Mouse (Mus musculus) Patski (cell line): ENCODE measurements around the gene Xpa. TPM values are rescaled to one million over a fixed set of nuclear protein-coding genes. Genes with fewer than 3 reads are reported as not detected.
"Not testable (repeated sequence)": the region's sequence is repeated elsewhere in the genome, so short reads cannot be mapped to it uniquely, and the experiment has no call there.

ENCODE experiments used
- ATAC-seq: fragments of 100-300 bp; one replicate; pipeline ENCODE4 v1.8.0; 2021
- CTCF ChIA-PET: fragments of 350-600 bp; sonication (Branson Sonifier 250); formaldehyde crosslinking; loops from one replicate; lab custom pipeline; 2022; ENCODE audit warnings: inconsistent platforms; lab: Charles Lee
- POLR2A ChIA-PET: fragments of 350-600 bp; sonication (Branson Sonifier 250); formaldehyde crosslinking; loops from one replicate; lab custom pipeline; 2022; ENCODE audit warnings: antibody characterized with exemption, inconsistent platforms; lab: Charles Lee
- DNase-seq: peaks from one replicate; pipeline ENCODE4 v3.0.0-alpha.2; 2011; ENCODE audit warnings: low read depth, low spot score
- H3K27me3 ChIP-seq: fragments of 371-371 bp; one replicate; pipeline ENCODE4 v1.5.1; 2021
- CTCF ChIP-seq: fragments of 100-300 bp; IDR thresholded peaks from one replicate; pipeline ENCODE4 v1.5.1; 2021
- in situ Hi-C: fragments of 300-500 bp; cut with MboI; formaldehyde crosslinking; loops from 3 replicates; pipeline ENCODE4 v1.11.1; 2018; ENCODE audit warnings: low pct_unique_long_range_greater_than_20kb, mixed read lengths
- polyA plus RNA-seq: library from polyadenylated mRNA; unstranded; gene quantifications from one replicate; pipeline ENCODE4 v1.2.3, GENCODE M21; 2021

The Xpa gene
- 29.1 TPM for polyA plus RNA-seq

- CTCF ChIA-PET = interaction anchor here (1.2 kb wide), 1 partner anchor 179 kb away, joined by 3 read pairs; no protein-coding TSS in a partner anchor
- in situ Hi-C loops = no loop called here
- H3K27me3 ChIP-seq = no peaks in the 10 kb centered on the region
- POLR2A ChIA-PET = interaction anchor here (0.7 kb wide), 1 partner anchor 294 kb away, joined by 3 read pairs; no protein-coding TSS in a partner anchor
- peak; percentile 93 for ATAC-seq
- TF ChIP-seq CTCF = no peak
- DNase-seq = peak; percentile 77
These were observed at the start of gene Xpa for GRCm38 (mm10) chr4:46195781-46196487. TSS of gene Xpa (minus strand) at chr4:46196311.

- no peak for ATAC-seq
- TF ChIP-seq CTCF = no peak
- no peak for DNase-seq
- ChIA-PET CTCF (no interaction called here), POLR2A (no interaction called here)
- peaks cover 5% of the 10 kb centered on the region for H3K27me3 ChIP-seq
- in situ Hi-C loops = no loop called here
These were observed 39.8 kb upstream of the Xpa start for GRCm38 (mm10) chr4:46235871-46236270.

- POLR2A ChIA-PET = no interaction called here
These were observed 38.6 kb upstream of the Xpa start for GRCm38 (mm10) chr4:46234739-46235138.

GRCm38 (mm10) chr4:46226972-46227535 lies 30.9 kb upstream of the Xpa start:
- in situ Hi-C loops = no loop called here
- H3K27me3 ChIP-seq = no peaks in the 10 kb centered on the region
- DNase-seq (no peak), ATAC-seq (no peak)
- TF ChIP-seq CTCF = no peak
- POLR2A ChIA-PET = interaction anchor here (0.6 kb wide), 1 partner anchor 150 kb away, joined by 3 read pairs; no protein-coding TSS in a partner anchor
- CTCF ChIA-PET = no interaction called here

More at GRCm38 (mm10) chr4:46234739-46235138, 38.6 kb upstream of the Xpa start:
- ATAC-seq (no peak), DNase-seq (no peak)
- in situ Hi-C loops = no loop called here
- CTCF ChIA-PET = no interaction called here
- TF ChIP-seq CTCF = no peak
- peaks cover 5% of the 10 kb centered on the region for H3K27me3 ChIP-seq

- in situ Hi-C loops = no loop called here
These were observed 25.0 kb upstream of the Xpa start for GRCm38 (mm10) chr4:46221090-46221489.

GRCm38 (mm10) chr4:46202562-46203126 lies 6.5 kb upstream of the Xpa start:
- TF ChIP-seq CTCF = no peak
- no peaks in the 10 kb centered on the region for H3K27me3 ChIP-seq
- ChIA-PET POLR2A (no interaction called here), CTCF (interaction anchor here (0.8 to 2.1 kb wide), 5 partner anchors 10 to 178 kb away, joined by 3 to 7 read pairs (median 3); no protein-coding TSS in a partner anchor)
- in situ Hi-C loops = loop anchor here (5.0 to 10.0 kb wide), 3 partner anchors 105 to 185 kb away; partner anchors contain the start of gene Trmo
- no peak for DNase-seq
- ATAC-seq = no peak

More at GRCm38 (mm10) chr4:46221090-46221489, 25.0 kb upstream of the Xpa start:
- POLR2A ChIA-PET = no interaction called here
- DNase-seq (no peak), ATAC-seq (no peak)
- no peaks in the 10 kb centered on the region for H3K27me3 ChIP-seq
- CTCF ChIA-PET = interaction anchor here (1.2 kb wide), 1 partner anchor 135 kb away, joined by 3 read pairs; no protein-coding TSS in a partner anchor
- TF ChIP-seq CTCF = no peak

- in situ Hi-C loops = loop anchor here (5.0 to 10.0 kb wide), 3 partner anchors 105 to 185 kb away; partner anchors contain the start of gene Trmo
- ChIA-PET CTCF (interaction anchor here (0.8 to 2.1 kb wide), 6 partner anchors 10 to 179 kb away, joined by 3 to 7 read pairs (median 4); no protein-coding TSS in a partner anchor), POLR2A (no interaction called here)
- DNase-seq = no peak
- TF ChIP-seq CTCF = peak; percentile 83
- H3K27me3 ChIP-seq = no peaks in the 10 kb centered on the region
- ATAC-seq = peak; percentile 65
These were observed 5.9 kb upstream of the Xpa start for GRCm38 (mm10) chr4:46201834-46202561.

- H3K27me3 ChIP-seq = no peaks in the 10 kb centered on the region
- ATAC-seq (no peak), DNase-seq (no peak)
- TF ChIP-seq CTCF = no peak
- ChIA-PET POLR2A (no interaction called here), CTCF (interaction anchor here (1.7 kb wide), 1 partner anchor 158 kb away, joined by 4 read pairs; no protein-coding TSS in a partner anchor)
- in situ Hi-C loops = no loop called here
These were observed 2.0 kb upstream of the Xpa start for GRCm38 (mm10) chr4:46198064-46198463.

- in situ Hi-C loops = no loop called here
- H3K27me3 ChIP-seq = no peaks in the 10 kb centered on the region
- no peak for TF ChIP-seq CTCF
- DNase-seq = no peak
- CTCF ChIA-PET = interaction anchor here (1.2 kb wide), 1 partner anchor 179 kb away, joined by 3 read pairs; no protein-coding TSS in a partner anchor
- no peak for ATAC-seq
- POLR2A ChIA-PET = interaction anchor here (0.7 kb wide), 1 partner anchor 293 kb away, joined by 3 read pairs; no protein-coding TSS in a partner anchor
These were observed 402 bp upstream of the Xpa start for GRCm38 (mm10) chr4:46196513-46196912.

- DNase-seq, CTCF ChIA-PET, in situ Hi-C loops, ATAC-seq, H3K27me3 ChIP-seq, POLR2A ChIA-PET: not testable (repeated sequence)
These were observed 4.1 kb downstream of the Xpa start for GRCm38 (mm10) chr4:46192011-46192410.
